Mouse (Mus musculus): ENCODE data around the gene Dhx58. TPM values are rescaled to one million over a fixed set of nuclear protein-coding genes. Genes with fewer than 3 reads are reported as not detected.

Gene Dhx58
- polyA plus RNA-seq, 2 experiments: 2.3 to 3.2 TPM

- Histone ChIP-seq H3K4me1 (ENCODE audit: control insufficient read depth, insufficient read depth, low read length) (peaks cover 3% of the 10 kb centered on the region; the same call in 1 of the 2 replicates), H3K27ac (replicated peaks; ENCODE audit: low read depth, low read length) (no peak overlapping the region), H3K27me3 (ENCODE audit: control insufficient read depth, insufficient read depth, low read length) (no peaks in the 10 kb centered on the region), H3K4me2 (replicated peaks; ENCODE audit: low read depth, low read length, severe bottlenecking) (no peak overlapping the region), H3K36me3 (ENCODE audit: control insufficient read depth, insufficient read depth, low read length) (peaks cover 53% of the 10 kb centered on the region), H3K4me3 (replicated peaks; ENCODE audit: low read length) (no peak overlapping the region), H3K9me3 (ENCODE audit: control insufficient read depth, low read length) (no peaks in the 10 kb centered on the region), H3K9ac (ENCODE audit: low read depth, low read length, severe bottlenecking) (no peak overlapping the region)
- ATAC-seq (ENCODE audit: low FRiP score, low read depth): no peak
- DNase-seq (ENCODE audit: low spot score): no peak
- no peak for TF ChIP-seq POLR2A (IDR thresholded peaks at IDR 0.05; ENCODE audit: borderline replicate concordance, extremely low read depth, insufficient read depth, insufficient read length)
- whole genome bisulfite sequencing: 80% methylated on average over 11 of the region's 11 CpGs
Observed at GRCm38 (mm10) chr11:100719893-100720292, 15.8 kb upstream of the Dhx58 start.

DNA sequence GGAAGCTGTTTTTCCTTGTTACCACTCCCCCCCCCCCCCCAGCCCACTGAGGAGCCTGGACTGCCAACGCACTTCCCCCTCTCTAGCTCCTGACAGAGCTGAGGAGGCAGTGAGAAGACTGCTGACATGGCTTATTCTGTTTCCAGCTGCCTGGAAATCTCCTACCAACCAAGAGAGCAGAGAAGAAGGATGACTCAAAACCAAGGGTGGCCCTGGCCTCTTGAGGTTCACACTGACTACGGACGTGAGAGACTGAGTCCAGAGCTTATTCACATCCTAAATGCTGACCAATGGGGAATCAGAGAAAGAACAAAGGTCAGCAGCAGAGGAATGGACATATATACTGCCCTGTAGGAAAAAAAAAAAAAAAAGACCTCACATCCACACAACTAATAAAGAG lies 15.2 kb upstream of the Dhx58 start:
- ATAC-seq (ENCODE audit: low FRiP score, low read depth) (no peak), DNase-seq (ENCODE audit: low spot score) (no peak)
- no peaks in the 10 kb centered on the region for H3K27me3 ChIP-seq (ENCODE audit: control insufficient read depth, insufficient read depth, low read length)
- no peak for TF ChIP-seq POLR2A (IDR thresholded peaks at IDR 0.05; ENCODE audit: borderline replicate concordance, extremely low read depth, insufficient read depth, insufficient read length)
- H3K36me3 ChIP-seq (ENCODE audit: control insufficient read depth, insufficient read depth, low read length): peaks cover 53% of the 10 kb centered on the region
- WGBS: 90% methylated on average over 3 of the region's 3 CpGs
- H3K27ac ChIP-seq (replicated peaks; ENCODE audit: low read depth, low read length): no peak overlapping the region
- peaks cover 3% of the 10 kb centered on the region; the same call in 1 of the 2 replicates for H3K4me1 ChIP-seq (ENCODE audit: control insufficient read depth, insufficient read depth, low read length)
- H3K9ac ChIP-seq (ENCODE audit: low read depth, low read length, severe bottlenecking): no peak overlapping the region
- H3K9me3 ChIP-seq (ENCODE audit: control insufficient read depth, low read length): no peaks in the 10 kb centered on the region
- no peak overlapping the region for H3K4me3 ChIP-seq (replicated peaks; ENCODE audit: low read length)
- H3K4me2 ChIP-seq (replicated peaks; ENCODE audit: low read depth, low read length, severe bottlenecking): no peak overlapping the region

DNA sequence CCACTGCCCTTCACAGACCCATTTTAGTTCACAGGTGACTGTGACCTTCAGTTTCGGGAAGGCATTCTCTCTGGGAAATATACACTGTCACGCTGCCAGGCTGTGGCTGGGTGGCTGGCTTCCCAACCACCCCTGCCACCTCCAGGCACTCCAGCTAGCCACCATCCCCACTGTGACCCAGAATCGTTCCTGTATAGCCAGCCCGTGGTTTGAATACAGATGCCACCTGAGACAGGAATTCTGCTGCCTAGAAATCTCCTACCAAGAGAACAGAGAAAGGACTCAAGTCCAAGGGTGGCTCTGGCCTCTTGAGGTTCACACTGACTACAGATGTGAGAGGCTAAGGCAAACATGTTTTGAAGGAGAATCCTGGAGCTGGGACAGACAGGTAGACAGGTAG lies 14.8 kb upstream of the Dhx58 start:
- H3K9ac ChIP-seq (ENCODE audit: low read depth, low read length, severe bottlenecking): no peak overlapping the region
- no peak overlapping the region for H3K4me2 ChIP-seq (replicated peaks; ENCODE audit: low read depth, low read length, severe bottlenecking)
- H3K4me1 ChIP-seq (ENCODE audit: control insufficient read depth, insufficient read depth, low read length): peaks cover 6% of the 10 kb centered on the region
- WGBS: 77% methylated on average over 4 of the region's 4 CpGs
- ATAC-seq (ENCODE audit: low FRiP score, low read depth): no peak
- no peak for TF ChIP-seq POLR2A (IDR thresholded peaks at IDR 0.05; ENCODE audit: borderline replicate concordance, extremely low read depth, insufficient read depth, insufficient read length)
- H3K9me3 ChIP-seq (ENCODE audit: control insufficient read depth, low read length): no peaks in the 10 kb centered on the region
- H3K27ac ChIP-seq (replicated peaks; ENCODE audit: low read depth, low read length): no peak overlapping the region
- no peak overlapping the region for H3K4me3 ChIP-seq (replicated peaks; ENCODE audit: low read length)
- DNase-seq (ENCODE audit: low spot score): no peak
- H3K36me3 ChIP-seq (ENCODE audit: control insufficient read depth, insufficient read depth, low read length): peaks cover 53% of the 10 kb centered on the region
- H3K27me3 ChIP-seq (ENCODE audit: control insufficient read depth, insufficient read depth, low read length): no peaks in the 10 kb centered on the region

- H3K4me2 ChIP-seq (replicated peaks; ENCODE audit: low read depth, low read length, severe bottlenecking): no peak overlapping the region
- H3K36me3 ChIP-seq (ENCODE audit: control insufficient read depth, insufficient read depth, low read length): peaks cover 53% of the 10 kb centered on the region
- TF ChIP-seq POLR2A (IDR thresholded peaks at IDR 0.05; ENCODE audit: borderline replicate concordance, extremely low read depth, insufficient read depth, insufficient read length): no peak
- WGBS: 87% methylated on average over 6 of the region's 7 CpGs
- H3K4me3 ChIP-seq (replicated peaks; ENCODE audit: low read length): no peak overlapping the region
- H3K27ac ChIP-seq (replicated peaks; ENCODE audit: low read depth, low read length): no peak overlapping the region
- peaks cover 11% of the 10 kb centered on the region for H3K4me1 ChIP-seq (ENCODE audit: control insufficient read depth, insufficient read depth, low read length)
- no peaks in the 10 kb centered on the region for H3K9me3 ChIP-seq (ENCODE audit: control insufficient read depth, low read length)
- H3K9ac ChIP-seq (ENCODE audit: low read depth, low read length, severe bottlenecking): no peak overlapping the region
- ATAC-seq (ENCODE audit: low FRiP score, low read depth) (no peak), DNase-seq (ENCODE audit: low spot score) (no peak)
- H3K27me3 ChIP-seq (ENCODE audit: control insufficient read depth, insufficient read depth, low read length): no peaks in the 10 kb centered on the region
Observed at GRCm38 (mm10) chr11:100718462-100718861, 14.4 kb upstream of the Dhx58 start.

- no peak for TF ChIP-seq POLR2A (IDR thresholded peaks at IDR 0.05; ENCODE audit: borderline replicate concordance, extremely low read depth, insufficient read depth, insufficient read length)
- Histone ChIP-seq H3K27me3 (ENCODE audit: control insufficient read depth, insufficient read depth, low read length) (no peaks in the 10 kb centered on the region), H3K27ac (replicated peaks; ENCODE audit: low read depth, low read length) (no peak overlapping the region), H3K9me3 (ENCODE audit: control insufficient read depth, low read length) (no peaks in the 10 kb centered on the region), H3K4me2 (replicated peaks; ENCODE audit: low read depth, low read length, severe bottlenecking) (no peak overlapping the region), H3K36me3 (ENCODE audit: control insufficient read depth, insufficient read depth, low read length) (peaks cover 53% of the 10 kb centered on the region), H3K4me1 (ENCODE audit: control insufficient read depth, insufficient read depth, low read length) (peaks cover 16% of the 10 kb centered on the region), H3K9ac (ENCODE audit: low read depth, low read length, severe bottlenecking) (no peak overlapping the region), H3K4me3 (replicated peaks; ENCODE audit: low read length) (no peak overlapping the region)
- no peak for ATAC-seq (ENCODE audit: low FRiP score, low read depth)
- DNase-seq (ENCODE audit: low spot score): no peak
- WGBS: 87% methylated on average over 3 of the region's 3 CpGs
Observed at GRCm38 (mm10) chr11:100716649-100717048, 12.6 kb upstream of the Dhx58 start.

- no peaks in the 10 kb centered on the region for H3K27me3 ChIP-seq (ENCODE audit: control insufficient read depth, insufficient read depth, low read length)
- DNase-seq (ENCODE audit: low spot score) (no peak), ATAC-seq (ENCODE audit: low FRiP score, low read depth) (no peak)
- no peak overlapping the region for H3K9ac ChIP-seq (ENCODE audit: low read depth, low read length, severe bottlenecking)
- no peak overlapping the region for H3K27ac ChIP-seq (replicated peaks; ENCODE audit: low read depth, low read length)
- H3K4me2 ChIP-seq (replicated peaks; ENCODE audit: low read depth, low read length, severe bottlenecking): no peak overlapping the region
- peaks cover 57% of the 10 kb centered on the region for H3K36me3 ChIP-seq (ENCODE audit: control insufficient read depth, insufficient read depth, low read length)
- H3K4me1 ChIP-seq (ENCODE audit: control insufficient read depth, insufficient read depth, low read length): peaks cover 23% of the 10 kb centered on the region
- WGBS: 90% methylated on average over 6 of the region's 6 CpGs
- H3K4me3 ChIP-seq (replicated peaks; ENCODE audit: low read length): no peak overlapping the region
- no peaks in the 10 kb centered on the region for H3K9me3 ChIP-seq (ENCODE audit: control insufficient read depth, low read length)
- TF ChIP-seq POLR2A (IDR thresholded peaks at IDR 0.05; ENCODE audit: borderline replicate concordance, extremely low read depth, insufficient read depth, insufficient read length): no peak
Observed at GRCm38 (mm10) chr11:100714948-100715347, 10.9 kb upstream of the Dhx58 start.
